Mouse (Mus musculus): ENCODE measurements at regions not wholly inside any gene's neighbourhood (a gene's known extent, or its start where the extent isn't known, plus 50 kb on each side); places are given as distances from the start of the nearest gene placed in this dataset.

DNA sequence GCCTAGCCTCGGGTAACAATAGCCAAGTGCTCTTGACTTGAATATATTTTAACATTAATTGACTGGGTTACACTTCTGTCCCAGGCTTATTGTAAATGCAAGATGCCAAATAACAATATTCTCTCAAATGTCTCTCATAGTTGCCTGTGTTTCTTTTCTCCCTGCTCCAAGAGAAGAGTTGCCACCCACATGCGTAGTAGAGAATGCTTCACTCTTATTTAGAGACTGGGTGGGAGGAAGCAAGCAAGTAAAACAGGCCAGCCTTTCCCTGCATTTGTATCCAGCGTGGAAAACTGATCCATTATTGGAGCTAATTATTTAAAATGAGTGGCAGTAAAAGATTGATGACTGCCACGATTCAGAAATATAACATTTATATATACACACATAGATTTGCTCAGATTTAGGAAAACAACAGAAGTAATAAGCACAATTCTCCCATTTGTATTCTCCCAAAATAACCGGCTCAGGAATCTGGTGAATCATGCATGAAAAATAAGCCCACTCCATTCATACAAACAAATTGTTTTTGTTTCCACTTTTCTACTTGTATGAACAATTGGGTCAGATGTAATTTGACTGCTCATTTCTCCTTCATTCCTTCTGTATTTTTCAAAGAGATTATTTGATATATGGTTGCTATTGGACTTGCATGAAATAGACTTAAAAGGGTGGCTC, 134.9 kb downstream of the Trib2 start:
- TF ChIP-seq POLR2A (IDR thresholded peaks at IDR 0.05; ENCODE audit: control insufficient read depth, extremely low read depth, insufficient read depth, low read length, poor library complexity) = no peak
- no peak for TF ChIP-seq CTCF (IDR thresholded peaks at IDR 0.05; ENCODE audit: borderline replicate concordance, control insufficient read depth, extremely low read depth, insufficient read depth, low read length, poor library complexity)
